Mouse (Mus musculus): ENCODE measurements around the gene Zfp618. TPM values are rescaled to one million over a fixed set of nuclear protein-coding genes. Genes with fewer than 3 reads are reported as not detected.

Gene Zfp618
- total and polyA plus RNA-seq, 3 experiments, result not detected

DNA sequence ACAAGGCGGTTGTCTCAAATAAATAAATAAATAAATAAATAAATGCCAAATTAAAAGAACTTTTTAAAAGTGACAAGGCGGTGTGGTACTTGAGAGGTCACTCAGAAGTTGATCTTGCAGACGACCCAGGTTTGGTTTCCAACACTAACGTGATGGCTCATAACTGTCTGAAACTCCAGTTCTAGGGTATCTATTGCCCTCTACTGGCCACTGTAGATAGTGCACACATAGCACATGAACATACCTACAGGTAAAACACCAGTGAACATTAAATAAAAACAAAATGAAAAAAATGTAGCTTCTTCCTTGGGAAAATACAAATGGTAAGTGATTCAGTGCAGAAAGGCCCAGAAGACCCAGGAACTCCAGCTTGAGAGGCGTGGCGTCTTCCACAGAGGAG, 181.9 kb downstream of the Zfp618 start:
- no peaks in the 10 kb centered on the region for H3K9me3 ChIP-seq (replicated peaks; ENCODE audit: insufficient read depth, low read length)
- H3K4me1 ChIP-seq (ENCODE audit: control insufficient read depth in 1 of 2, insufficient read depth in 2 of 2, low read length in 2 of 2), result no peaks in the 10 kb centered on the region
- no peak for TF ChIP-seq POLR2A (IDR thresholded peaks at IDR 0.05; ENCODE audit: control insufficient read depth in 1 of 2, insufficient read depth in 1 of 2, low read depth in 1 of 2, low read length in 2 of 2, poor library complexity in 1 of 2)
- TF ChIP-seq MAX (IDR thresholded peaks at IDR 0.05; ENCODE audit: low read length), result no peak
- peak in 2 of 3 experiments; percentile 27 to 38; a peak in 4 of 6 replicates for TF ChIP-seq CTCF (IDR thresholded peaks at IDR 0.05 in 2 of 3, conservative IDR thresholded peaks at IDR 0.05 in 1 of 3; ENCODE audit: control insufficient read depth in 1 of 3, insufficient read depth in 1 of 3, low read depth in 2 of 3, low read length in 3 of 3, poor library complexity in 1 of 3, severe bottlenecking in 1 of 3)
- peak; percentile 29 for TF ChIP-seq RAD21 (IDR thresholded peaks at IDR 0.05; ENCODE audit: low read depth, low read length)
- H3K79me2 ChIP-seq (ENCODE audit: control insufficient read depth, insufficient read depth, low read length, poor library complexity), result no peaks in the 10 kb centered on the region
- DNase-seq (ENCODE audit: low read depth, low spot score), result peak; percentile 13
- no peaks in the 10 kb centered on the region for H3K27me3 ChIP-seq (ENCODE audit: control insufficient read depth in 1 of 2, insufficient read depth in 2 of 2, low read length in 2 of 2)
- H3K9ac ChIP-seq (ENCODE audit: control insufficient read depth, low read depth, low read length, poor library complexity, severe bottlenecking), result no peak overlapping the region
- no peak overlapping the region for H3K27ac ChIP-seq (ENCODE audit: control insufficient read depth, low read depth, low read length)
- no peaks in the 10 kb centered on the region for H3K36me3 ChIP-seq (ENCODE audit: control insufficient read depth in 1 of 2, insufficient read depth in 2 of 2, low read length in 2 of 2)
- H3K4me3 ChIP-seq (ENCODE audit: control insufficient read depth in 1 of 2, insufficient read depth in 1 of 2, low read depth in 2 of 2, low read length in 2 of 2), result no peak overlapping the region

DNA sequence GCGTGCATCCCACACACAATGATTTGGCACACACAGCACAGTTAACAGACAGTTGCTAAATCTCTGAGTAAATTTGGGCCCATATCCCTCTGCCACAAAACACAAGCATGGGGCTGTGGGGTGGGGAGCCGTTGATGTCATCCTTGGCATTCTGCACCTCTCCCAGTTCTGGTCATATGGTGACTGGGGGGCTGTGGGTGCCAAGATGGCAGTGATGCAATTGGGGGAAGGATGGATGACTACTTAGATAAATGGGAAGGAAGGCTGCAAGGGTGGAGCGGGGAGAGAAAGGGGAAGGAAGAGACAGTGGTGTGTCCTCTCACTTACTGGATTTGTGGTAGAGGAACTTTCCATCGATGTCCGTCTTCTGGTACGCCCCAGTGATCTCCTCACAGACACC, 185.8 kb downstream of the Zfp618 start:
- Histone ChIP-seq H3K27me3 (ENCODE audit: control insufficient read depth in 1 of 2, insufficient read depth in 2 of 2, low read length in 2 of 2) (no peaks in the 10 kb centered on the region), H3K4me3 (ENCODE audit: control insufficient read depth in 1 of 2, insufficient read depth in 1 of 2, low read depth in 2 of 2, low read length in 2 of 2) (no peak overlapping the region)
- TF ChIP-seq TCF12 (IDR thresholded peaks at IDR 0.05; ENCODE audit: low read depth, low read length) (no peak), MAZ (IDR thresholded peaks at IDR 0.05; ENCODE audit: low read depth, low read length) (no peak), NRF1 (IDR thresholded peaks at IDR 0.05; ENCODE audit: insufficient read depth, low read depth, low read length, poor library complexity, severe bottlenecking) (no peak), SMC3 (IDR thresholded peaks at IDR 0.05; ENCODE audit: low read depth, low read length) (no peak), TBP (IDR thresholded peaks at IDR 0.05; ENCODE audit: low read depth, low read length) (no peak), MEF2A (IDR thresholded peaks at IDR 0.05; ENCODE audit: extremely low read depth, insufficient replicate concordance, low read depth, low read length, poor library complexity, severe bottlenecking) (no peak), MAX (IDR thresholded peaks at IDR 0.05; ENCODE audit: low read length) (no peak), MAFK (IDR thresholded peaks at IDR 0.05; ENCODE audit: borderline replicate concordance, low read depth, low read length) (no peak), KAT2A (conservative IDR thresholded peaks at IDR 0.05; ENCODE audit: low read depth, low read length) (no peak), TAL1 (IDR thresholded peaks at IDR 0.05; ENCODE audit: low read length) (no peak), BHLHE40 (IDR thresholded peaks at IDR 0.05; ENCODE audit: borderline replicate concordance, low read depth, low read length) (no peak), ZNF384 (IDR thresholded peaks at IDR 0.05; ENCODE audit: low read depth, low read length) (no peak), ELF1 (IDR thresholded peaks at IDR 0.05; ENCODE audit: low read depth, low read length) (no peak), JUND (IDR thresholded peaks at IDR 0.05; ENCODE audit: low read depth, low read length) (no peak), POLR2AphosphoS2 (IDR thresholded peaks at IDR 0.05; ENCODE audit: low read length) (no peak), CTCF (IDR thresholded peaks at IDR 0.05 in 2 of 3, conservative IDR thresholded peaks at IDR 0.05 in 1 of 3; ENCODE audit: control insufficient read depth in 1 of 3, insufficient read depth in 1 of 3, low read depth in 2 of 3, low read length in 3 of 3, poor library complexity in 1 of 3, severe bottlenecking in 1 of 3) (no peak), HCFC1 (IDR thresholded peaks at IDR 0.05; ENCODE audit: low read depth, low read length) (no peak), UBTF (IDR thresholded peaks at IDR 0.05; ENCODE audit: borderline replicate concordance, insufficient read depth, low read depth, low read length) (no peak), GATA1 (IDR thresholded peaks at IDR 0.05; ENCODE audit: low read depth, low read length) (no peak), NELFE (IDR thresholded peaks at IDR 0.05; ENCODE audit: low read depth, low read length) (no peak)

More for the DNA sequence above, 185.8 kb downstream of the Zfp618 start:
- H3K9ac ChIP-seq (ENCODE audit: control insufficient read depth, low read depth, low read length, poor library complexity, severe bottlenecking), result no peak overlapping the region
- DNase-seq (ENCODE audit: low read depth, low spot score), result no peak
- no peaks in the 10 kb centered on the region for H3K36me3 ChIP-seq (ENCODE audit: control insufficient read depth in 1 of 2, insufficient read depth in 2 of 2, low read length in 2 of 2)
- H3K9me3 ChIP-seq (replicated peaks; ENCODE audit: insufficient read depth, low read length), result no peaks in the 10 kb centered on the region
- no peaks in the 10 kb centered on the region for H3K79me2 ChIP-seq (ENCODE audit: control insufficient read depth, insufficient read depth, low read length, poor library complexity)
- no peak overlapping the region for H3K27ac ChIP-seq (ENCODE audit: control insufficient read depth, low read depth, low read length)
- no peaks in the 10 kb centered on the region for H3K4me1 ChIP-seq (ENCODE audit: control insufficient read depth in 1 of 2, insufficient read depth in 2 of 2, low read length in 2 of 2)

All from MEL (cell line).